Mouse (Mus musculus): ENCODE measurements around the gene Abhd14a.

GRCm38 (mm10) chr9:106461026-106461415, 13.5 kb upstream of the Abhd14a start:
- no peak for TF ChIP-seq CTCF (IDR thresholded peaks at IDR 0.05; ENCODE audit: control insufficient read depth, insufficient read depth, insufficient replicate concordance, low read depth, low read length)
- no peak for TF ChIP-seq POLR2A (IDR thresholded peaks at IDR 0.05; ENCODE audit: control insufficient read depth, low read depth, low read length)

All from testis, adult 2 months (tissue).